Mouse (Mus musculus): ENCODE measurements around the gene Fnip2. TPM values are rescaled to one million over a fixed set of nuclear protein-coding genes. Genes with fewer than 3 reads are reported as not detected.

The Fnip2 gene
- polyA plus RNA-seq, 1 experiment from 2014 or later: 9.8 TPM

DNA sequence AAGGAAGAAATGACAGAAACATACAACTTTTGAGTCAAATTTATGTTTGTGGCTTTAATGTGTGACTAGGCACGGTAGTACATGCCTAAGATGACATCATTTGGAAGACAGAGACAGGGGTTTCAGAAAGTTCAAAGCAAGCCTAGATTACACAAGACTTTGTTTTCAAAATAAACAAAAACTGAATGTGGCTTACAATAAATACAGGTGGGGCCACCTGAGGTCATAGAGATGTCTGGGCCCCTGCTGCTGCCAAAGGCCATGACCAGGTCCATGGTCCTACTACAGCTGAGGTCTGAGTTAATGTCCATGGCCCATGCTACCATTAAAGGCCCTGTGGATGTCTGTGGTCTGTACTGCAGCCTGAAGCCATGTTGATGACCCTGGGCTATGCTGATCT is 154.1 kb downstream of the Fnip2 start:
- no peak for ATAC-seq (ENCODE audit: low FRiP score)
- Histone ChIP-seq H3K4me1 (peaks cover 20% of the 10 kb centered on the region), H3K27me3 (no peaks in the 10 kb centered on the region), H3K27ac (no peak overlapping the region), H3K9ac (no peak overlapping the region), H3K4me2 (replicated peaks) (no peak overlapping the region), H3K4me3 (no peak overlapping the region), H3K9me3 (replicated peaks) (no peaks in the 10 kb centered on the region), H3K36me3 (no peaks in the 10 kb centered on the region)
- whole genome bisulfite sequencing: 97% methylated on average over 1 of the region's 1 CpGs

DNA sequence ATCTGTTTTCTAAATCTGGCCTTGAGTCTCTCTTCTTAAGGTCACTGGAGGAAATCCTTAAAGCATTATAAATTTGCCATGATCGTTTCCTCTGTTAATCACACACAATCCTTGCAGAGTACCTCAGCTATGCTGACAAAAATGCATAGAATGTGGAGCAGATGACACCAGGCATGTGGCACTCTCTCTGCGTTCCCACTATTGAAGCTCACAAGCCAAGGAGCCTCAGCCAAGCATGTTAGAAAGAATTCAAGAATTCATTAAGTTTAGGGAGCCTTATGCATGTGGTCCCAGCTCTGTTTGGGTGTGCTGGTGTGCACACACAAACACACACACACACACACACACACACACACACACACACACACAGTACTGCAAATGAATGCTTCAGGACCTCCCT is 155.9 kb downstream of the Fnip2 start:
- no peaks in the 10 kb centered on the region for H3K36me3 ChIP-seq

DNA sequence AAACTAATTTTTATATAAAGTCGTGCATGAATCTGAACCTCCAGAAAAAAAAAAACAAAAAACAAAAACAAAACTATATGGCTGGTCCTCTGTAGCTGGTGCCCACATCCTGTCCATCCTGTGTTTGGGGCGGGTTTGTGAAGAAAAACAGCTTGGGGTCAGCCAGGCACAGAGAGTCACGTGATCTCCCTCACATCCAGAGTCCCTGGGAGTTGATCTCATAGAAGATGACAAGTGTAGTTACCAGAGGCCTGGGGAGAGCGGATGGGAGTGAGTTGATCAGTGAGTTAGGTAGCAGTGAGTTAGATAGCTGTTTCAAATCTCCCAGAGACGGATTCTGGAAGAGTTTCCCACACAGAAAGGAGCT is 157.0 kb downstream of the Fnip2 start:
- Histone ChIP-seq H3K4me2 (replicated peaks) (no peak overlapping the region), H3K36me3 (no peaks in the 10 kb centered on the region), H3K27me3 (no peaks in the 10 kb centered on the region), H3K9ac (no peak overlapping the region), H3K9me3 (replicated peaks) (no peaks in the 10 kb centered on the region), H3K4me3 (no peak overlapping the region), H3K4me1 (peaks cover 13% of the 10 kb centered on the region), H3K27ac (0 out of 2 replicates have a peak overlapping the region, but pooled peaks have one; percentile 55)
- peak; percentile 48; the same call in 1 of the 2 replicates for ATAC-seq (ENCODE audit: low FRiP score)
- 27% methylated on average over 5 of the region's 5 CpGs for WGBS

More for the DNA sequence above, 155.9 kb downstream of the Fnip2 start:
- no peak for ATAC-seq (ENCODE audit: low FRiP score)
- Histone ChIP-seq H3K4me3 (no peak overlapping the region), H3K9ac (no peak overlapping the region), H3K27me3 (no peaks in the 10 kb centered on the region), H3K4me2 (replicated peaks) (no peak overlapping the region), H3K27ac (no peak overlapping the region), H3K4me1 (peaks cover 15% of the 10 kb centered on the region), H3K9me3 (replicated peaks) (no peaks in the 10 kb centered on the region)
- WGBS: 76% methylated on average over 2 of the region's 2 CpGs

- Histone ChIP-seq H3K9me3 (replicated peaks) (no peaks in the 10 kb centered on the region), H3K4me1 (peaks cover 13% of the 10 kb centered on the region), H3K4me3 (no peak overlapping the region), H3K36me3 (no peaks in the 10 kb centered on the region), H3K27me3 (no peaks in the 10 kb centered on the region), H3K27ac (no peak overlapping the region), H3K9ac (no peak overlapping the region), H3K4me2 (replicated peaks) (no peak overlapping the region)
- 22% methylated on average over 10 of the region's 10 CpGs for WGBS
- peak; percentile 88 for ATAC-seq (ENCODE audit: low FRiP score)
Measured at GRCm38 (mm10) chr3:79409927-79410628, 157.5 kb downstream of the Fnip2 start.

DNA sequence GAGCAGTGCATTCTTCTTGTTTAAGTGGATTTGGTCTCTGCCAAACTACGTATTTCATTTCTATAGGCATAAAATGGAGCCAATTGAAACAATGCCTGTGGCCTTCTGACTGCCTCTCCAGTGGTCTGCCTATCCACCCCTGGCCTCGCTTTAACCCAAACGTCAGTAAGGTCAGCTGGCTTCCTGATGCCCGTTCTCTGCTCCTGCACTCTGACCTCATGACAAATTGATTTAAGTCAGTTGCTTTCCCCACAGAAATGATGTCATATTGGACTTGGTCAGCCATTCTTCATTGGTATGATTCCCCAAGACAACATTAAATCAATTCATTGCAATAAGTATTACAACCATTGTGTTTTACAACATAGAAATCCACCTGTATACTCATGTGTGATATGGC is 159.1 kb downstream of the Fnip2 start:
- Histone ChIP-seq H3K4me2 (replicated peaks) (no peak overlapping the region), H3K9me3 (replicated peaks) (no peaks in the 10 kb centered on the region)
- no peak for ATAC-seq (ENCODE audit: low FRiP score)

More for the DNA sequence above, 159.1 kb downstream of the Fnip2 start:
- no peak overlapping the region for H3K27ac ChIP-seq
- WGBS: 25% methylated on average over 4 of the region's 4 CpGs
- no peaks in the 10 kb centered on the region for H3K27me3 ChIP-seq
- H3K4me1 ChIP-seq: peaks cover 13% of the 10 kb centered on the region
- no peaks in the 10 kb centered on the region for H3K36me3 ChIP-seq
- H3K4me3 ChIP-seq: no peak overlapping the region
- no peak overlapping the region for H3K9ac ChIP-seq

Other genes starting within 250 kb of the Fnip2 start
- gene Gm17359, start 231.1 kb downstream of the Fnip2 start, polyA plus RNA-seq (2016; fragmentation: Nextera tagmentation; extraction: Ambion mirVana): 0.12 and 0.25 TPM in 2 replicates
- 158 and 174 TPM in 2 replicates for gene Ppid, start 23.5 kb upstream of the Fnip2 start, polyA plus RNA-seq (2016; fragmentation: Nextera tagmentation; extraction: Ambion mirVana)
- 20.7 and 21.4 TPM in 2 replicates for gene 4930579G24Rik, start 61.3 kb upstream of the Fnip2 start, polyA plus RNA-seq (2016; fragmentation: Nextera tagmentation; extraction: Ambion mirVana)
- 52.2 and 54.3 TPM in 2 replicates for gene Etfdh, start 61.7 kb upstream of the Fnip2 start, polyA plus RNA-seq (2016; fragmentation: Nextera tagmentation; extraction: Ambion mirVana)
- gene Rxfp1, start 170.1 kb upstream of the Fnip2 start, polyA plus RNA-seq (2016; fragmentation: Nextera tagmentation; extraction: Ambion mirVana): not detected in 2 replicates